Mouse (Mus musculus) mesoderm, embryonic 11.5 days (tissue): Measurements from ENCODE around the gene Krtap19-3.
A peak's percentile ranks its signal among the peaks of the same experiment; 100 is the strongest.

Experiments
- DNase-seq: peaks from one replicate; pipeline ENCODE4 v3.0.0-alpha.2; 2012; ENCODE audit warnings: low read depth, low spot score

Gene Krtap19-3

GRCm38 (mm10) chr16:88877938-88878337 is at the start of gene Krtap19-3:
Gene Krtap19-3, minus strand, starts transcription at chr16:88878038.
- no peak for DNase-seq

GRCm38 (mm10) chr16:88896357-88896756 is 18.5 kb upstream of the Krtap19-3 start, which contains the start of gene Krtap19-5:
Gene Krtap19-5, minus strand, starts transcription at chr16:88896457.
- DNase-seq, result no peak

GRCm38 (mm10) chr16:88886870-88887269 is 9.0 kb upstream of the Krtap19-3 start:
- DNase-seq, result no peak

GRCm38 (mm10) chr16:88884989-88885388 is 7.2 kb upstream of the Krtap19-3 start, which contains the start of gene Krtap19-4:
Gene Krtap19-4, minus strand, starts transcription at chr16:88885089.
- no peak for DNase-seq

GRCm38 (mm10) chr16:88874169-88874568 is 3.7 kb downstream of the Krtap19-3 start, which contains the start of gene Krtap19-2:
Gene Krtap19-2, minus strand, starts transcription at chr16:88874269.
- DNase-seq, result no peak

- no peak for DNase-seq
Observed at GRCm38 (mm10) chr16:88869311-88869710, 8.5 kb downstream of the Krtap19-3 start, which contains the start of gene Krtap19-1. Gene Krtap19-1, minus strand, starts transcription at chr16:88869411.

GRCm38 (mm10) chr16:88864887-88865407 is 12.9 kb downstream of the Krtap19-3 start:
- no peak for DNase-seq

GRCm38 (mm10) chr16:88851450-88851849 is 26.4 kb downstream of the Krtap19-3 start:
- DNase-seq, result peak; percentile 48

- no peak for DNase-seq
Observed at GRCm38 (mm10) chr16:88848558-88848957, 29.3 kb downstream of the Krtap19-3 start.

GRCm38 (mm10) chr16:88847363-88847762 is 30.5 kb downstream of the Krtap19-3 start:
- no peak for DNase-seq
